Mouse (Mus musculus) neural tube, embryonic 11.5 days (tissue): ENCODE measurements around the gene Tab3. TPM values are rescaled to one million over a fixed set of nuclear protein-coding genes. Genes with fewer than 3 reads are reported as not detected.

Experiments used
- ATAC-seq: fragments of 200-750 bp; cut with Nextera tagmentation; 2 replicates; pipeline ENCODE4 v1.8.0; 2017; ENCODE audit warnings: moderate number of reproducible peaks, mild to moderate bottlenecking, moderate TSS enrichment, moderate library complexity; ENCODE audit not compliant: insufficient read depth, low FRiP score, low TSS enrichment
- DNase-seq: peaks from one replicate; pipeline ENCODE4 v3.0.0-alpha.2; 2015; ENCODE audit warnings: low spot score
- H3K27ac ChIP-seq: fragments of 300-500 bp; sonication (generic); 2 replicates; pipeline ENCODE4 v1.5.1; 2014; ENCODE audit warnings: low read depth, mild to moderate bottlenecking, low read length
- H3K27me3 ChIP-seq: fragments of 300-500 bp; sonication (generic); 2 replicates; pipeline ENCODE4 v1.6.1; 2014; ENCODE audit warnings: mild to moderate bottlenecking, low read length, mixed read lengths; ENCODE audit not compliant: control insufficient read depth, insufficient read depth
- H3K36me3 ChIP-seq: fragments of 300-500 bp; sonication (generic); 2 replicates; pipeline ENCODE4 v1.6.1; 2014; ENCODE audit warnings: mild to moderate bottlenecking, low read length, moderate library complexity, mixed read lengths; ENCODE audit not compliant: control insufficient read depth, insufficient read depth
- H3K4me1 ChIP-seq: fragments of 300-500 bp; sonication (generic); 2 replicates; pipeline ENCODE4 v1.6.1; 2014; ENCODE audit warnings: low read length, mixed read lengths; ENCODE audit not compliant: control insufficient read depth, insufficient read depth
- H3K4me2 ChIP-seq: fragments of 300-500 bp; sonication (generic); 2 replicates; pipeline ENCODE4 v1.6.1; 2014; ENCODE audit warnings: low read depth, mild to moderate bottlenecking, moderate library complexity
- H3K4me3 ChIP-seq: fragments of 300-500 bp; sonication (generic); 2 replicates; pipeline ENCODE4 v1.5.1; 2014; ENCODE audit warnings: low read depth, low read length
- H3K9ac ChIP-seq: fragments of 300-500 bp; sonication (generic); 2 replicates; pipeline ENCODE4 v1.6.1; 2014; ENCODE audit warnings: mild to moderate bottlenecking, low read length
- H3K9me3 ChIP-seq: fragments of 300-500 bp; sonication (generic); 2 replicates; pipeline ENCODE4 v1.6.1; 2016; ENCODE audit warnings: low read length; ENCODE audit not compliant: control insufficient read depth
- WGBS: fragments of 180-500 bp; shearing (Covaris S2); extraction: QIAGEN DNeasy Blood & Tissue Kit; methylation state at CpG from one replicate; pipeline ENCODE4 v1.1.7; 2014; 5-methylcytosine and 5-hydroxymethylcytosine counted together
- microRNA-seq: library from miRNA; unstranded; fragments of <30 nt; microRNA quantifications from one replicate; pipeline ENCODE4, GENCODE M21; 2016
- polyA plus RNA-seq: library from polyadenylated mRNA; unstranded; fragments of >200 nt; fragmentation: Nextera tagmentation; extraction: Ambion mirVana; gene quantifications from 2 replicates; pipeline ENCODE4 v1.2.1, GENCODE M21; 2014

Gene Tab3
- polyA plus RNA-seq, 1 experiment from 2014 or later, result 5.7 TPM

DNA sequence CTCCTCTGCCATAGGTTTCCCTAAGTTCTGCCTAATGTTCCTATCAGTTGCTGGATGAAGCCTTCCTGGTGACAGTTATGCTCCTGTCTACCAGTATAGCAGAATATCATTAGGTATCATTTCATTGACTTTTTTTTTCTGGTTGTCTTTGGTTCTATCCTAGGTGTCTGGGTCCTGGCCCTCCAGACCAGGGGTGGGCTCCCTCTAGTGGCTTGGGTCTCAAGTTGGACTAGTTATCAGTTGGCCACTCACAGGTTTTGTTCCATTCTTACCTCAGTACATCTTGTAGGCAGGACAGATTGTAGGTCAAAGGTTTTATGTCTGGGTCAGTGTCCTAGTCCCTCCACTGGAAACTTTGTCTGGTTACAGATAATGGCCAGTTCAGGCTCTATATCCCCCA, 11.8 kb downstream of the Tab3 start:
- no peak overlapping the region for H3K27ac ChIP-seq
- ATAC-seq (no peak), DNase-seq (no peak)
- no peak overlapping the region for H3K4me2 ChIP-seq
- no peak overlapping the region for H3K9ac ChIP-seq
- no peaks in the 10 kb centered on the region for H3K27me3 ChIP-seq
- no peaks in the 10 kb centered on the region for H3K36me3 ChIP-seq
- no peak overlapping the region for H3K4me3 ChIP-seq
- H3K4me1 ChIP-seq, result no peaks in the 10 kb centered on the region
- no peaks in the 10 kb centered on the region for H3K9me3 ChIP-seq

DNA sequence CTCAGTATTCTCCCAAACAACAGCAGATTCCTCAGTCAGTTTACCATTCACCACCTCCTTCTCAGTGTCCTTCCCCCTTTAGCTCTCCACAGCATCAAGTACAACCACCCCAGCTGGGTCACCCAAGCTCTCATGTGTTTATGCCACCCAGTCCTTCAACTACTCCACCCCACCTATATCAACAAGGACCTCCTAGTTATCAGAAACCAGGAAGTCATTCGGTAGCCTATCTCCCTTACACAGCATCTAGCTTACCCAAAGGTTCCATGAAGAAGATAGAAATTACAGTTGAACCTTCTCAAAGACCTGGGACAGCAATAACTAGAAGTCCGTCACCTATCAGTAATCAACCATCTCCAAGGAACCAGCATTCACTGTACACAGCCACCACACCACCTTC, 40.9 kb downstream of the Tab3 start:
- 96% methylated on average over 2 of the region's 2 CpGs for WGBS
- Histone ChIP-seq H3K9ac (no peak overlapping the region), H3K36me3 (no peaks in the 10 kb centered on the region), H3K4me1 (no peaks in the 10 kb centered on the region), H3K4me2 (no peak overlapping the region), H3K27ac (no peak overlapping the region), H3K27me3 (no peaks in the 10 kb centered on the region), H3K9me3 (no peaks in the 10 kb centered on the region), H3K4me3 (no peak overlapping the region)
- DNase-seq (no peak), ATAC-seq (no peak)

DNA sequence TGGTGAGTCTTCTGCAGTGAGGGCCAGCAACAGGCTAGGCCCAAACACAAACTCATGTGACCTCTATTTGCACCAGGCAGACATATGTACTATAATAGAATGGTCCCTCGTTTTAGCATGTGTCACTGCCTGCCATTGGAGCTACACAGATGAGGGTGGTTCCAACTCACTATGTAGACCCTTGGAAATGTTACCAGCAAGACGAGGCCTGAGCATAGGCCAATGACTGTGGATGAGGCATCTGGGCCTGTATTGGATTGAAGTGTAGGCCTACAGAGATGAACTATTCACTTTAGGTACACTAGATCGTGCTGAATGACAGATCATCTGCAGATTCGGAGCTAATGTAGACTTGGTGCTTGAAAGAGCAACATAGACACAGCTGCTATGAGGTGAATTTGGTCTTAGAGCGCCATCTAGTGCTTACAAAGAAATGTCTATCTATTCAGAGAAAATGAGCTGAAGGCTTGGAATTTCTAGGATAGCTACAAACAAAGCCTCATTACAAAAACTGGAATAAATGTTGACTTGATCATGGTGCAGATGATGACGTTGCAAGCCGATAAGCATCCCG, 72.5 kb downstream of the Tab3 start:
- Histone ChIP-seq H3K4me3 (no peak overlapping the region), H3K4me1 (no peaks in the 10 kb centered on the region), H3K36me3 (no peaks in the 10 kb centered on the region), H3K9me3 (no peaks in the 10 kb centered on the region), H3K4me2 (no peak overlapping the region), H3K27ac (no peak overlapping the region), H3K9ac (no peak overlapping the region), H3K27me3 (no peaks in the 10 kb centered on the region)
- DNase-seq, result no peak
- 47% methylated on average over 8 of the region's 8 CpGs for WGBS
- ATAC-seq, result no peak

DNA sequence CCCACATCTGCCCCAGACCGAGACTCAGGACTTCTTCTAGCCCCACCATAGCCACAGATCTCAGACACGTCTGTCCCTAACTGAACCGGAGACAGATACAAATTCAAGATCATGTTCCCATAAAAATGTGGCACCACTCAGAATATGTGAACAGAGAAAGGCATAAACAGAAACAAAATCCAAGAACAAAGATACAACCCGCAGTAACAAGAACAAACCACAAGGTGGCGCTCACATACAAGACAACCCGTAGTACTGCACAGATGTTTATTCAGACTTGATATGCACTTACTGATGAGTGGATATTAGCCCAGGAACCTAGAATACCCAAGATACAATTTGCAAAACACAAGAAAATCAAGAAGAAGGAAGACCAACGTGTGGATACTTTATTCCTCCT, 103.0 kb downstream of the Tab3 start:
- Histone ChIP-seq H3K36me3 (no peaks in the 10 kb centered on the region), H3K4me1 (no peaks in the 10 kb centered on the region), H3K27ac (no peak overlapping the region), H3K9me3 (no peaks in the 10 kb centered on the region), H3K9ac (no peak overlapping the region), H3K4me3 (no peak overlapping the region), H3K27me3 (no peaks in the 10 kb centered on the region), H3K4me2 (no peak overlapping the region)
- 22% methylated on average over 7 of the region's 7 CpGs for WGBS
- ATAC-seq (no peak), DNase-seq (peak; percentile 14)

DNA sequence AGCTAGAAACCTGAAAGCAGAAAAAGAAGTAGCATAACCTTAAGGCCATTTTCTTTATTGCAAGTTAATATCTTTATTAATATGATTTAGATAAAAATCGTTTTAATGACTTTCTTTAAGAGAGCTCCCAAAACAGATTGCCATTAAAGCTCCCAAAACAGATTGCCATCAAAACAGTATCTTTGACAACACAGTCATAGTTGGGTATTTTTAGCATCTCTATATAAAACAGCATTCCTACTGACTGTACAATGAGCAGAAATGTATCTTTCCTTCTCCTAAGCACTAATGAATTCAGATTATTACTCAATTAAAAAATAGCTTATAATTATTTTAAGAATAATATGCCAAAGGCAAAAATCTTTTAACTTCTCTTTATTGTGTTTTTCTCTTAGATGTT, 108.3 kb downstream of the Tab3 start:
- Histone ChIP-seq H3K4me1 (no peaks in the 10 kb centered on the region), H3K4me2 (no peak overlapping the region), H3K27me3 (no peaks in the 10 kb centered on the region), H3K27ac (no peak overlapping the region), H3K36me3 (no peaks in the 10 kb centered on the region), H3K9ac (no peak overlapping the region), H3K9me3 (no peaks in the 10 kb centered on the region), H3K4me3 (no peak overlapping the region)
- ATAC-seq, result no peak
- no peak for DNase-seq
- 57% methylated on average over 1 of the region's 1 CpGs for WGBS

DNA sequence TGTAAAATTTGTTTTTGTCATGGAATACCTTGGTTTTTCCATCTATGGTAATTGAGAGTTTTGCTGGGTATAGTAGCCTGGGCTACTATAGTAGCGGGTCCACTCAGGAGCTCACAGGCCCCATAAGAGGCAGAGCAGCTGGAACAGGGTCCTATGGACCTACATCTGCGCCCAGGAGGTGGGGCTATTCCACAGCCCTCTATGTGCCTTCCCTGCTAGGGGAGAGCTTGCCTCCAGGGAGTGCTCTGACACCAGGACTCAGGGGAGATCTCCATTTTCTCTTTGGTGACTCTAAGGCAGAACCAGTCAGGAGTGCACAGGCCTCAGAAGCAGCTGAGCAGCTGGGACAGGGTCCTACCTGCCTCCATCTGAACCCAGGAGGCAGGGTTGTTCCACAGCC, 109.9 kb downstream of the Tab3 start:
- DNase-seq (no peak), ATAC-seq (no peak)
- H3K36me3 ChIP-seq, result no peaks in the 10 kb centered on the region
- H3K4me3 ChIP-seq, result no peak overlapping the region
- no peak overlapping the region for H3K27ac ChIP-seq
- no peak overlapping the region for H3K4me2 ChIP-seq
- H3K9ac ChIP-seq, result no peak overlapping the region
- H3K9me3 ChIP-seq, result no peaks in the 10 kb centered on the region
- H3K4me1 ChIP-seq, result no peaks in the 10 kb centered on the region
- 44% methylated on average over 2 of the region's 2 CpGs for WGBS
- H3K27me3 ChIP-seq, result no peaks in the 10 kb centered on the region

Small RNA genes lying within 50 kb of the gene (microRNA-seq; reads per million reads assigned to microRNA genes)
- not detected for gene Gm44378

Other genes starting within 250 kb of the Tab3 start
- 9.0 and 9.2 TPM in 2 replicates for gene Gk, start 202.8 kb downstream of the Tab3 start, polyA plus RNA-seq